Mouse (Mus musculus): Measurements from ENCODE around the gene Plb1. TPM values are rescaled to one million over a fixed set of nuclear protein-coding genes. Genes with fewer than 3 reads are reported as not detected.

The Plb1 gene
- polyA plus RNA-seq, 1 experiment from 2014 or later: 0.04 TPM

DNA sequence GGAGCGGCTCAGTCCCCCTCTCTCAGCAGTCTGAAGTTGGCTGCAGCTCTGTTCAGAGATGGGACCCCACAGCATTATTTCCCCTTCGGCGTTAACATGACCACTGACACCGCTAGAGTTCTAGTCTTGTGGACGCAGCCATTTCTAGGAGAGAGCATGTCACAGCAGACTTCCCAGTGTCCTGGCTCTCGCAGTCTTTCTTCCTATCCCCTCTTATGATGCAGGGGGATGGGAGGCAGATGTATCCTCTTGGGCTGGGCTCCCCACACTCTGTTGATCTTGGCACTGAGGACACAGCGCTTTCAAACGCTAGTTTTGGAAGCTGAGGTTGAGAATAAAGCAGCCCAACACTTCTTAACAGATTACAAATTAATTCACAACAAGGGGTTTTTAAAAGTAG lies 24.0 kb upstream of the Plb1 start:
- ATAC-seq (ENCODE audit: low FRiP score): no peak
- no peak overlapping the region for H3K9ac ChIP-seq
- no peaks in the 10 kb centered on the region for H3K27me3 ChIP-seq
- WGBS: 81% methylated on average over 8 of the region's 8 CpGs
- no peaks in the 10 kb centered on the region for H3K36me3 ChIP-seq
- no peak overlapping the region for H3K4me3 ChIP-seq
- no peaks in the 10 kb centered on the region for H3K9me3 ChIP-seq
- H3K4me2 ChIP-seq: no peak overlapping the region
- no peak overlapping the region for H3K27ac ChIP-seq
- no peaks in the 10 kb centered on the region for H3K4me1 ChIP-seq (replicated peaks)

DNA sequence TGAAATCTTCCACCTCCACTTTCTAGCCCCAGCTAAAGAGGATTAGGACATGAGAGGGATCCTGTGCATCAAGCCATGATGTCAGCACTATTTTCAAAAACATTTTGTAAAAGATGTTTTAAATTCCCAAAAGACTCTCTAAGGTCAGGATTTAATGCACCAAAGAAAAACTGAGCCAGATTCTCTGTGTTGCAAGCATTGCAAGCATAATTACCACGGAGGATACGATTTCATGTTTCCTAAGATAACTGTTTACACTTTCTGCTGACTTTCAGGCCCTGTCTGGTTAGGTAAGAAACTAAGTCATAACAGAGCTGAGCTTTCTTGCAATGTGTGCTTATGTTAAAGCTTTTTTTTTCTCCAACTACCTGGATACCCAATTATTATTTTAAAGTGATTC lies 21.5 kb upstream of the Plb1 start:
- H3K36me3 ChIP-seq: no peaks in the 10 kb centered on the region
- ATAC-seq (ENCODE audit: low FRiP score): no peak
- no peak overlapping the region for H3K9ac ChIP-seq
- no peaks in the 10 kb centered on the region for H3K9me3 ChIP-seq
- WGBS: 69% methylated on average over 2 of the region's 2 CpGs
- no peak overlapping the region for H3K4me2 ChIP-seq
- H3K27me3 ChIP-seq: no peaks in the 10 kb centered on the region
- no peaks in the 10 kb centered on the region for H3K4me1 ChIP-seq (replicated peaks)
- no peak overlapping the region for H3K4me3 ChIP-seq
- no peak overlapping the region for H3K27ac ChIP-seq

DNA sequence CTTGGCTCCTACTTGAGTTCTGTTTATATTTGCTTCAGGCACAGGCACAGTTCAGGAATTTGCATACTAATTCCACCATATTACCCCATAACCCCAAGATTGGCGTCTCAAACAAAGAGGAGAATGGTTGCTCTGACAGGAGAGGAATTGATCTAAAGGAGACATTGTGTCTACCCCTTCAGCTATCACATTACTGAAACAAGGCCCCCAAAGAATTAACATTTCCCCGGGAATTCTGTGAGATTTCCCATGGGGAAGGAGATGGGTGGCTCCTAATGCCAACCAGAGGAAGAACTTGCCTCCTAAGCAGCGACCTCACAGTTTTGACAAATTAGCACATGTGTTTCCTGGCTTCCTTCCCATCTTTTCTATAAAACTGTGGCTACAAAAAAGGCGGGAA lies 18.8 kb upstream of the Plb1 start:
- Histone ChIP-seq H3K9me3 (no peaks in the 10 kb centered on the region), H3K4me2 (no peak overlapping the region), H3K27ac (no peak overlapping the region), H3K36me3 (no peaks in the 10 kb centered on the region), H3K4me3 (no peak overlapping the region), H3K4me1 (replicated peaks) (no peaks in the 10 kb centered on the region), H3K9ac (no peak overlapping the region), H3K27me3 (no peaks in the 10 kb centered on the region)
- 37% methylated on average over 4 of the region's 4 CpGs for WGBS
- ATAC-seq (ENCODE audit: low FRiP score): no peak

DNA sequence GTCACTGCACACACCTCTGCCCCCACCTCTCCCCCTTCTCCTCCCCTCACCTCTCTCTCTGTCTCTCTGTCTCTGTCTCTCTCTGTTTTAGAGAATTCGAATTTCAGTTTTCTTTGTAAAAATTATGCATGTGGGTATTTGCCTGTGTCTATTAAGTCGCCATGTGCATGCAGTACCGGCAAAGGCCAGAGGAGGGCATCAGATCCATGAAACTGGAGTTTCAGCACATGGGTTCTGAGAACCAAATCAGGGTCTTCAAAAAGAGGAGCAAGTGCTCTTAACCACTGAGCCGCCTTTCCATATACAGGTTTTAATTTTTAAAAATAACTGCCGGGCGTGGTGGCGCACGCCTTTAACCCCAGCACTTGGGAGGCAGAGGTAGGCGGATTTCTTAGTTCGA lies 17.0 kb upstream of the Plb1 start:
- H3K36me3 ChIP-seq: no peaks in the 10 kb centered on the region
- H3K27ac ChIP-seq: no peak overlapping the region
- H3K9ac ChIP-seq: no peak overlapping the region
- H3K4me3 ChIP-seq: no peak overlapping the region
- no peak overlapping the region for H3K4me2 ChIP-seq
- H3K4me1 ChIP-seq (replicated peaks): no peaks in the 10 kb centered on the region
- 74% methylated on average over 10 of the region's 10 CpGs for WGBS
- H3K9me3 ChIP-seq: no peaks in the 10 kb centered on the region
- ATAC-seq (ENCODE audit: low FRiP score): no peak
- no peaks in the 10 kb centered on the region for H3K27me3 ChIP-seq

DNA sequence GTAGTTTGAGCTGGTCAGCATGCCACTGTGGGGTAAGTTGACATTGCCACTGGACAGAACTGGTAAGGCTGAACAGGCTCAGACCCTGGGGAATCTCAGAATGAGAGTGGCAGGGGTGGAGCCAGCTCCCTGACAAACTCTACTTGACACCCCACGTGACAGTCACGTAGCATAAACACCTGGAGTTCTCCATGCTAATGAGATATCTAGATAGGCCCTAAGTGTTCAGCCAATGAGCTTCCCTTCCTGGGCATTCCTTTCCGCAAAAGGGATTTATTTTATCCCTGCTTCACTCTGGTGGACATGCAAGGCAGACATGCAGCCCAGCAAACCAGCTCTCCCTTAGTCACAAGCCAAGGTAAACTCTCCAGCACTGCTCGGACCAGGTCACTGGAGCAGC lies 16.0 kb upstream of the Plb1 start:
- WGBS: 77% methylated on average over 4 of the region's 4 CpGs
- H3K36me3 ChIP-seq: no peaks in the 10 kb centered on the region
- H3K9ac ChIP-seq: no peak overlapping the region
- no peak overlapping the region for H3K4me3 ChIP-seq
- H3K27ac ChIP-seq: no peak overlapping the region
- H3K4me1 ChIP-seq (replicated peaks): no peaks in the 10 kb centered on the region
- no peak overlapping the region for H3K4me2 ChIP-seq
- ATAC-seq (ENCODE audit: low FRiP score): no peak
- H3K9me3 ChIP-seq: no peaks in the 10 kb centered on the region
- H3K27me3 ChIP-seq: no peaks in the 10 kb centered on the region

DNA sequence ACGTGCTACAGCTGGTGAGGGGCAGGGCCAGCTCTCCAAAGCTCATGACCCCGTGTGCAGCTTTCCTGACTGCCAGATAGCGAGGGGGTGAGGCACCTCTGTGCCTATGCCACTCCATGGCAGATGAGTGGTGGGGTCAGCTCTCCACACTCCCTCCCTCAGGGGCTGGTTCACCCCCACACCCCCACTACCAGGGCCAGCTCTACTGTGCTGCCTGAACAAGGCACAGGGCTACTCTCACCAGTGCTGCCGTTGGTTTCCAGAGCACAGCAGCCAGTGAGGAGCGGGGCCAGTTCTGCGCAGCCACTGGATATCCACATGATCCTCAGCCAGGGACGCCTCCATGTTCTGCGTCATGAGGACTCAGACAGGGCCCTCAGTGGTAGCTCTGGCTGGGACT lies 15.0 kb upstream of the Plb1 start:
- ATAC-seq (ENCODE audit: low FRiP score): no peak
- no peak overlapping the region for H3K4me2 ChIP-seq
- H3K4me1 ChIP-seq (replicated peaks): no peaks in the 10 kb centered on the region
- H3K9me3 ChIP-seq: no peaks in the 10 kb centered on the region
- H3K36me3 ChIP-seq: no peaks in the 10 kb centered on the region
- H3K27me3 ChIP-seq: no peaks in the 10 kb centered on the region
- no peak overlapping the region for H3K27ac ChIP-seq
- no peak overlapping the region for H3K4me3 ChIP-seq
- WGBS: 85% methylated on average over 8 of the region's 8 CpGs
- H3K9ac ChIP-seq: no peak overlapping the region

DNA sequence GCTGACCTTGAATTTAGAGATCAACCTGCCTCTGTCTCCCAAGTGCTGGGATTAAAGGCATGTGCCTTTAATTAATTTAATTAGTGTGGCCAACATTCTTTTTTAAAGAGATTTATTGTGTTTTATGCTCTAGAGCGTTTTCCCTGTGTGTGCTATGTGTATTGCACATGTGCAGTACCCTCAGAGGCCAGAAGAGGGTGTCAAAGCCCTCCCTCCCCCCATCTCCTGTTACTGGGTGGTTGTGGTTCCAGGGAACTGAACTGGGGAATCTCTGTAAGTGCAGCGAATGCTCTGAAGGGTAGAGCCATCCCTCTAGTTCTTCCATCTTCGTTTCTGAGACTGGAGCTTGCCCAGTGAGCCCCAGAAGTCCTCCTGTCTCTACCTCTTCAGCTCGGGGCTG lies 2.1 kb upstream of the Plb1 start:
- no peak overlapping the region for H3K9ac ChIP-seq
- no peak overlapping the region for H3K4me2 ChIP-seq
- no peak for ATAC-seq (ENCODE audit: low FRiP score)
- H3K4me3 ChIP-seq: no peak overlapping the region
- no peaks in the 10 kb centered on the region for H3K9me3 ChIP-seq
- WGBS: 35% methylated on average over 4 of the region's 4 CpGs
- no peaks in the 10 kb centered on the region for H3K27me3 ChIP-seq
- H3K4me1 ChIP-seq (replicated peaks): no peaks in the 10 kb centered on the region
- no peaks in the 10 kb centered on the region for H3K36me3 ChIP-seq
- no peak overlapping the region for H3K27ac ChIP-seq

DNA sequence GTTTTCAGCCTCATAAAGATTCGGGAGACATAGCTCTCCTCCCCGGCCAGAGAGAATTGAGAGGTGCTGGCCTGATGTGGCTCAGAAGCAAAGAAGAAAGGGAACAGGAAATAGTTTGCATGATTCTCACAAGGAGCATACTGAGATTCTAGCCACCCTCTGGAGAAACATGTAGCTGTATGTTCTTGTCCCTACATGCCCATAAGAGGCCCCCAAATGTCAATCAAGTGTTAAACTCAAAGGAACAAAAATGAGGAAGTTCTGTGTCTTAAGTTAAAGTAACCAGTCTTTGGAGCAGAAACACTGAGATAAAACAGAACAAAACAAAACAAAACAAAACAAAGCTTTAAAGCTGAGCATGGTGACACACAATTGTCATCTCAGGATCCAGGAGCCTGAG lies 6.8 kb downstream of the Plb1 start:
- 72% methylated on average over 2 of the region's 2 CpGs for WGBS
- ATAC-seq (ENCODE audit: low FRiP score): no peak
- Histone ChIP-seq H3K27ac (no peak overlapping the region), H3K36me3 (no peaks in the 10 kb centered on the region), H3K4me2 (no peak overlapping the region), H3K4me3 (no peak overlapping the region), H3K9ac (no peak overlapping the region), H3K27me3 (no peaks in the 10 kb centered on the region), H3K4me1 (replicated peaks) (no peaks in the 10 kb centered on the region), H3K9me3 (no peaks in the 10 kb centered on the region)

DNA sequence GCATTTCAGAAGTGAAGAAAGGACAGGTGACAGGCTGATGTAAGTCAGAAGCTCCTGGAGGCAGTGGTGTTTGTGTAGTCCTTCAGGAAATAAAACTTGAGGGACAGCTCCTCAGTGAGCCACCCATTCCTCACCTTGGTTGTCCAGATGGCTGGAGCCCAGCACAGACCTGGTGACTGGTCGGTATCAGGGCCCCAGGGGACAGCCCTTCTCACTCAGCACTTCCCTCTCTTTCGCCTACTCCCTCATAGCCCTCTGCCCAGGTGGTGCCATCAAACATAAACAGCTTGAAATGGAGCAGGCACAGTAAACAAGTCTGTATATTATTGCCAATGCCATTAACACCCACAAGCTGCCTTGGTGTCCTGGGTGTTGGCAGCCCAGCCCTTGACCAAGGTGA lies 8.2 kb downstream of the Plb1 start:
- H3K4me3 ChIP-seq: no peak overlapping the region
- H3K4me2 ChIP-seq: no peak overlapping the region
- no peaks in the 10 kb centered on the region for H3K9me3 ChIP-seq
- no peak overlapping the region for H3K27ac ChIP-seq
- H3K4me1 ChIP-seq (replicated peaks): no peaks in the 10 kb centered on the region
- no peaks in the 10 kb centered on the region for H3K36me3 ChIP-seq
- WGBS: 72% methylated on average over 2 of the region's 2 CpGs
- no peak for ATAC-seq (ENCODE audit: low FRiP score)
- no peak overlapping the region for H3K9ac ChIP-seq
- H3K27me3 ChIP-seq: no peaks in the 10 kb centered on the region

DNA sequence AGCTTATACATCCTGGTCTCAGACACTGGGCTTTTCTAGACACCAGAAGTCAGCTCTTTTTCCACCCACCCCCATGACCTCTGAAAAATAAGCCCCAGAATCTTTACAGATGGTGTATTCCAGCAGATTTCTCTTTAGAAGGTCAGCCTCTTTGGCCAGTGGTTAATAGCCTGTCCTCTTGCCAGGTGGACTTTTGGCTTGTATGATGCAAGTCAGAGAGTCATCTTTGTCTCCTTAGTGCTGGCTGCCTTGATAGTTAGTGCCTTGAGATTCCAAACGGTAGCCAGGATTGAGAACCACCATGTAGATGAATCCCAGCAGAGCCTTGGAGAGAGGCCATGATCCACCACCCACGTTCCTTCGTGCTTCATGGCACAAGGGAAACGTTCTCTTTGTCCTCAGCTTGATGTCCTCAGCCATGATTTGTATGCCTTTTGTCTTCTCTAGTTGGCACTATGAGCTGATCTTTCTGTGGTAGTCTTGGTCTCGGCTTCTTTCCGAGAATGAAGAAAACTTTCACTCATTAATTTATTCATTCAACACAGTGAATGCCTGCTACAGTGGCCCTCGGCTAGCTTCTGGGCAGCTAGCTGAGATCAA lies 10.9 kb downstream of the Plb1 start:
- Histone ChIP-seq H3K9ac (no peak overlapping the region), H3K27ac (no peak overlapping the region), H3K4me3 (no peak overlapping the region), H3K36me3 (no peaks in the 10 kb centered on the region), H3K4me1 (replicated peaks) (no peaks in the 10 kb centered on the region), H3K27me3 (no peaks in the 10 kb centered on the region), H3K9me3 (no peaks in the 10 kb centered on the region), H3K4me2 (no peak overlapping the region)
- ATAC-seq (ENCODE audit: low FRiP score): no peak
- WGBS: 50% methylated on average over 7 of the region's 7 CpGs

DNA sequence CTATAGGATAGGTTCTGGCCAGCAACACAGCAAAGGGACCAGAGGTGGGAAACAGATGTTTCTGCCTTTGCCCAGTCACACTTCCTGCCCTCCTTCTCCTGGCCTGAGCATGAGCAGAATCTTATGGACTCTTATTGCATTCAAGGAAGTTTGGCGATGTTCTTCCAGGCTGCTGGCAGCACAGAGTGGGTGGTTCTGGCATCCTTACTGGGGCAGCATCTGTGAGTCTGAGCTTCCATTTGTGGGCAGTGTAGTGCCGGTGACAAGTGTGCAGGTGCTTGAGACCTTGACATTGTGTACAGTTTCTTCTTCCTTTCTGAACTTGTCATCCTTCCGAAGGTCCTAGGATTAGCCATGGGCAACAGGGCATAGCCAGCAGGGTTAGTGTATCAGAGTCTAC lies 12.9 kb downstream of the Plb1 start:
- Histone ChIP-seq H3K27ac (no peak overlapping the region), H3K4me2 (no peak overlapping the region), H3K36me3 (no peaks in the 10 kb centered on the region), H3K9ac (no peak overlapping the region), H3K4me3 (no peak overlapping the region), H3K9me3 (no peaks in the 10 kb centered on the region), H3K27me3 (no peaks in the 10 kb centered on the region), H3K4me1 (replicated peaks) (no peaks in the 10 kb centered on the region)
- WGBS: 97% methylated on average over 3 of the region's 3 CpGs
- no peak for ATAC-seq (ENCODE audit: low FRiP score)

DNA sequence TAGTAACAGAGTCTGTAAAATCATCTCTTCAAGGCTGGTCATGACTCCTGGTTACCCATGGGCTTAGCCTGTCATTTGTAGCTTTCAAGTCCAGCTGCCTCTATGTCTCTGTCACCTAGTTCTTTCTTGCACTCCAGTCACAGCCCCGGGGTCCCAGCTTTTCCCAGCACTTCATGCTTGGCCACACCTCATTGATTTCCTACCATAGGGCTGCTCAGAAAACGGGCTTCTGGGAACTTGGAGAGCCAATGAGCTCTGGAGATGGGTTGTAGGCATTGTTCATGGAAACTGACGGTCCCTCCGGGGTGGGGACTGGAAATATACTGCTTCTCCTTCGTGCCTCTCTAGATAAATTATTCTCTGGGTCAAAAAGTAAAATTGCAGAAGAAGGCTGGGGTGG lies 28.2 kb downstream of the Plb1 start:
- H3K27ac ChIP-seq: no peak overlapping the region

DNA sequence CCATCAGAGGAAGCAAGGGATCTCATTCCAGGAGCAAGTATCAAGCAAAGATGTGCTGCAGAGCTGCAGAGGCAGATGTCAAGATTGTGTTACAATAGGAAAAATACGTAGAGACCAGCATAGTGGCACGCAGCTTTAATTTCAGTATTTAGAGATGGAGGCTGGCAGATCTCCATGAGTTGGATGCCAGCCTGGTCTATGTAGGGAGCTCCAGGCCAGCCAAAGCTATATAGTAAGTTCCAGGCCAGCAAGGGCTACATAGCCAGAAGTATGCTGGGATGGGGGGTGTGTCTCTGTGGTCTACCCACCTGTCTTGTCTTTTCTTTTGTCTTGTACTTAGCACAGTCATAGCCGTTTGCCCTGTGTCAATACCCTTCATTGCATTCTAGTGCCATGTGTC lies 28.7 kb downstream of the Plb1 start:
- no peaks in the 10 kb centered on the region for H3K4me1 ChIP-seq (replicated peaks)
- H3K4me2 ChIP-seq: no peak overlapping the region
- no peaks in the 10 kb centered on the region for H3K36me3 ChIP-seq
- H3K27me3 ChIP-seq: no peaks in the 10 kb centered on the region
- H3K27ac ChIP-seq: no peak overlapping the region
- no peak overlapping the region for H3K4me3 ChIP-seq
- 83% methylated on average over 3 of the region's 3 CpGs for WGBS
- no peaks in the 10 kb centered on the region for H3K9me3 ChIP-seq
- no peak for ATAC-seq (ENCODE audit: low FRiP score)
- no peak overlapping the region for H3K9ac ChIP-seq

More for the DNA sequence above, 28.2 kb downstream of the Plb1 start:
- no peak for ATAC-seq (ENCODE audit: low FRiP score)
- Histone ChIP-seq H3K9me3 (no peaks in the 10 kb centered on the region), H3K4me3 (no peak overlapping the region), H3K4me1 (replicated peaks) (no peaks in the 10 kb centered on the region), H3K27me3 (no peaks in the 10 kb centered on the region), H3K36me3 (no peaks in the 10 kb centered on the region), H3K9ac (no peak overlapping the region), H3K4me2 (no peak overlapping the region)
- 45% methylated on average over 5 of the region's 5 CpGs for WGBS

Measured in hindbrain, embryonic 13.5 days (tissue).